Mouse (Mus musculus) embryo, embryonic 11.5 days (tissue): Measurements from ENCODE around the gene Stom.
A peak's percentile ranks its signal among the peaks of the same experiment; 100 is the strongest.

Source experiments
- DNase-seq: peaks from one replicate; pipeline ENCODE4 v3.0.0-alpha.2; 2012; ENCODE audit warnings: low read depth, low spot score

Stom gene

DNA sequence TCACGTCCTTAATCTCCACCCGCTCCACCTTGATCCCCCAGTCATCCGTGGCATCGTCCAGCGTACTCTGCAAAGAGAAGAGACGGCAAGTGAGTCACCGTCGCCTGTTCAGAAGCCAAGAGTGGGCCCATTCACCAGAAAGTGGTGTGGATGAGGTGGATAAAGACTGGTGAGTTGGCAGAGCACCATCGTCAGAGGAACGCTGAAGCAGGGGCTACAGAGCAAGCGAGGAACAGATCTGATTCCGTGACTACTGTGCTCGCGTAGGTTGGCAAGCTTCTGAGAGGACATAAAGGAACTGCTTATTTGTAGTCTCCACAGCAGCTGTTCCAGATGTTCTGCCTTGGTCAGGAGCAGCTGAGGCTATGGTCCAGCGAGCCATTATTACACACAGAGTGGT is 16.4 kb downstream of the Stom start:
- DNase-seq: no peak

GRCm38 (mm10) chr2:35318405-35318804 is 18.4 kb downstream of the Stom start:
- no peak for DNase-seq

- DNase-seq: no peak
Measured at GRCm38 (mm10) chr2:35317604-35318003, 19.2 kb downstream of the Stom start.

DNA sequence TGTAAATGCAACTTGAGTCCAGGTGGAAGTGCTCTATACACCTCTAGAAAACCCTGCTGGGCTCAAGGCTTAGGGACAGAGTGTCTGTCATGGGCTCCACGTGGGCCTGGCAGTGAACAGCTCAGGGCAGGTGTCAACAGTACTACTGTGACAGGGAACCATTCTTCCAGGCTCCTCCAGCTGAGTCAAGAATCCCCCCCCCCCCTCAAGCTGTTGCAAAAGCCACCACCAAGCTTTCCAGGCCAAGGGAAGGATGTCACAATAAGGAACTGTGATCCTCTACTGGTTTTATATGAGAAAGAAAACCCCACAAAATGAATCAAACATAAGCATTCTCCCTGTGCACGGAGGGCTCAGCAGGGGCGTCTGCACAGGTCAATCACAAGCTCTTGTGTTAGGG is 22.5 kb downstream of the Stom start:
- no peak for DNase-seq

DNA sequence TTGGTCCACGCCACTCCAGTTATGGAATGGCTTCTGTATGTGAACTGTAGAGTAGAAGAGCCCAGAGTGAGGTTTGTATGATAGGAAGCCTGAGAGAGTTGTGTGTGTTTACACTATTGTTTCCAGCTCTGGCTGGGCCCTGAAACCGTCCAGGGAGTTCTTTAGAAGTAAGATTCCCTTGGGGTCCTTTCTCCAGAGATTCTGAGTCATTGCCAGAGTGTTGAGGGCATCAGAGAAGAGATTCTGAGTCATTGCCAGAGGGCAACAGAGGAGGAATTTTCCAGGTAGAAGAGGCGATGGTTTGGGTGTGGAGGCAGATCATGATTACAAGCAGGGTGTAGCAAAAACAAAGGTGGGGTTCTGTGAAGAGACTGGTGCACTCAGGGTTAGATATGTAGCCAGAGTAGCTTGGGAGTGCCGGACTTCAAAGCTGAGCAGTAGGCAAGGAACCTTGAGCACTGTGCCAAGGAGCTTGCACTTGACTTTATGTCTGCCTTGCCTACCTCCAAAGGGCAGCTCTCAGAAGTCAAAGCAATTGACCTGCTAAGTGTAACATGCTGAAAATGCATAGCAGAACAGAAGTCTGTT is 26.8 kb downstream of the Stom start:
- no peak for DNase-seq

GRCm38 (mm10) chr2:35308166-35308565 is 28.6 kb downstream of the Stom start:
- no peak for DNase-seq

DNA sequence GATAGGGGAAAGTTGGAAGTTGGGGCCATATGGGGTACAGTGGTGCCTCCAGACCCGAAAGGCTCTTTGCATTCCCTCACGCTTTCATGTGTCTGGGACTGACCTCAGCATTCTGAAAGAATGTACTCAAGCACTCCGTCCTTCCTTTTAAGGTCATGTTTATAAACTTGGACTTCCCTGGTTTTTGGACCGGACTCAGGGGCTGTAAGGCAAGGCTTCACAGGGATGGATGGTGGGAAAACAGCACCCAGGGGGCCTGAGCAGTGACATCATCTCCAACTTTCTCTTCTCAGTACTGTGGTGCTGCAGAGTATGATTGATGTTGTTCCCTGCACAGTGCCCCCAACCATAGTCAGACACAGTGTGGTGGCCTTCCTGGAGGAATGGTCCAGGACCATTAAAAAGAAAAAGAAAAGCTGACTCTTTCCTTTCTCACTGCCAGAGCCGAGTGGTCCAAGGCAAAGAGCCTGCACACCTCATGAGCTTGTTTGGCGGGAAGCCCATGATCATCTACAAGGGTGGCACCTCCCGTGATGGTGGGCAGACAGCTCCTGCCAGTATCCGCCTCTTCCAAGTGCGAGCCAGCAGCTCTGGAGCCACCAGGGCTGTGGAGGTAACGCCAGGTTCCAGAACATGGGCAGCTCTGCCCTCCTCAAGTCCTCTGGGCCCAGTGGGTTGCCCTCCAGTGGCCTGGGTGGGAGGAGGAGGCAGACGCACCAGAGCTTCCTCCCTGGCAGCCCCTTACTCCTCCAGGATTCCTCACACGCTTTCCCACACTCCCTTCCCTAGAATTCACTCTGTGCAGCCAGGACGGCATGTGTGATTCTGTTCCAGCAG is 34.5 kb downstream of the Stom start:
- DNase-seq: no peak

GRCm38 (mm10) chr2:35299437-35299836 is 37.3 kb downstream of the Stom start:
- DNase-seq: no peak

GRCm38 (mm10) chr2:35297703-35298332 is 39.0 kb downstream of the Stom start:
- peak; percentile 72 for DNase-seq

DNA sequence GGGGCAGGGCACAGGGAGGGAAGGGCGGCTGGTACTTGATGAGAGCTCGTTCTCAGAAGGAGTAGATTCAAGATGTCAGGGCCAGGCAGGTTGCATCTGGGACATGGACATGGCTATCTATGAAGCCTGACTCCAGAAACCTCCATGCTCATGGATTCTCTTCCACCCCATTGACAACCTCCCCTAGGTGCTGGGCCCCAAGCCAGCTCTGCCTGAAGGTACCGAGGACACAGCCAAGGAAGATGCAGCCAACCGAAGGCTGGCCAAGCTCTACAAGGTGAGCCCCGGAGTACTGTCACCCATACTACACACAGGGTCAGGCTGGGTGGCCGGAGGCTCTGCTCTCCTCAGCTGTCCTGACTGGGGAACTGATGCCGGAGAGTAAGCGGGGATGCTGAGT is 43.5 kb downstream of the Stom start:
- DNase-seq: no peak

DNA sequence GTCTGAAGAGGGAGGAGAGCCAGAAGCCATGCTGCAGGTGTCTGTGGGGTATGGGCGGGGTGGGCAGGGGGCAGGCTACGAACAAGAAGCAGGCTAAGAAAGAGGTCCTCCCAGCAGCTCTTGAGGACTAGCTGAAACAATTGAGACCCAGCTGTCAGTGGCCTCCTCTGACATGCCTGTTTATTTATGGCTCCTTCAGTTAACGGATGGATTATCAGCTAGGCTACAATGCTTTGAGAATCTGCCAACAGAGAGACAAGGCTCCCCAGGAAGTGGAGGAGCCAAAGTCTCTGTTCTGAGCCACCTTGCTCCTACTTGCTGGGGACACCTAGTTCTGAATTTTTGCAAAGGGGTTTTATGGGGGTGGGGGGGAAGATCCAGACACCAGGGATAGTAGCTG is 44.1 kb downstream of the Stom start:
- no peak for DNase-seq

GRCm38 (mm10) chr2:35291856-35292255 is 44.9 kb downstream of the Stom start:
- no peak for DNase-seq

DNA sequence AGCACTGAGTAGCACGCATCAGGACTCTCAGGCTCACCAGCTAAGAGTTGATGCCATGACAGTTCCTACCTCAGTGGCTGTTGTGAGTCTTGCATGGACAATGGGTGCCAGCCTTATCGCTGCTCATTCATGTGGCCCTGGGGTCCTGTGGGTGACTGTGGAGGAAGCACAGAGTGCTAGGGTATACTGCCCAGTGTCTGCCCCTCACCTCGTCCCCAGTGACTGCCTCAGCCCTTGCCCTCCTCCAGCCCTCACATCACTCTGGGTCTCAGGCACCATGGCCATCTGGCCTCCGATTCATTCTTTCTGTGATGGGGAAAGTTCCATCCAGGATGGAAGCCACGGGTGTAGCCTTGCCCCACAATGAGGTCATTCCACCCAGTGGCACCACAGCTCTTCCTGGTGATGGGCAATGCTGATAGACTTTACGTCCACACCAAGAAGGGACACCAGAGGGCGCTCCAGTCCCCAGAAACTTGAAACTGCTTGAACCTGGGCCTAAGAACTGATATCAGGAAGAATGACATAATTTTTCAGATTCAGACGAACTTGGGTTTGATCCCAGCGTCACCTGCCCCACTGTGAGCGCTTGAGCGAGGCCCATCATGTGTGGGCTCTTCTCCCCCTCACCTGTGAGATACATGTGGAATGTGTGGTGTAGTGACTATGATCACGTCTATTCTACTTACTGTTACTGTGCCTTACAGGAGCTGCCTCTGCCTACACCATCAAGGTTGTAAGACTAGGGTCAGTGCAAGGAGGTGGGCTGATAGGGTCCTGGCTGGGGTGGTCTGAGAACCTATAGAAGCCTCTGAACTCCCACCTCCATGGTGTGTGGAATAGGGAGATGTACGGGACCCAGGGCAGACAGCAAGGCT is 47.8 kb downstream of the Stom start:
- peak; percentile 56 for DNase-seq

GRCm38 (mm10) chr2:35287017-35287620 is 49.7 kb downstream of the Stom start:
- no peak for DNase-seq

GRCm38 (mm10) chr2:35285209-35285608 is 51.6 kb downstream of the Stom start:
- no peak for DNase-seq

- no peak for DNase-seq
Measured at GRCm38 (mm10) chr2:35283997-35284396, 52.8 kb downstream of the Stom start.

DNA sequence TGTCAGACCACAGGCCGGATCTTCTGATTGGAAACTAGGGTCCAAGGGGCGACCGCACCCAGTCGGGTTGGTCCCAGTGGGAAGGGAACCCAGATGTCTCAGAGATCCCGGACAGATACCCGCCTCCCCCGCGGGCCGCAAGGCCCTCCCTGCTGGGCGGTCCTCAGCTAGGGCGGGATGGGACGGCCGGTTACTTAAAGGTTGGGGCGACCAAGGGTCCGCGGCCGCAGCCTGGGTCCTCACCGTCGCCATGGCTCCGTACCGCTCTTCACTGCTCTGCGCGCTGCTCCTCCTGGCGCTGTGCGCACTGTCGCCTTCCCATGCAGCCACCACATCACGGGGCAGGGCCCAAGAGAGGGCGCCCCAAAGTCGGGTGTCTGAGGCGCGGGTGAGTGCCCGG is 54.6 kb downstream of the Stom start:
- no peak for DNase-seq

- no peak for DNase-seq
Measured at GRCm38 (mm10) chr2:35280001-35280400, 56.8 kb downstream of the Stom start.

DNA sequence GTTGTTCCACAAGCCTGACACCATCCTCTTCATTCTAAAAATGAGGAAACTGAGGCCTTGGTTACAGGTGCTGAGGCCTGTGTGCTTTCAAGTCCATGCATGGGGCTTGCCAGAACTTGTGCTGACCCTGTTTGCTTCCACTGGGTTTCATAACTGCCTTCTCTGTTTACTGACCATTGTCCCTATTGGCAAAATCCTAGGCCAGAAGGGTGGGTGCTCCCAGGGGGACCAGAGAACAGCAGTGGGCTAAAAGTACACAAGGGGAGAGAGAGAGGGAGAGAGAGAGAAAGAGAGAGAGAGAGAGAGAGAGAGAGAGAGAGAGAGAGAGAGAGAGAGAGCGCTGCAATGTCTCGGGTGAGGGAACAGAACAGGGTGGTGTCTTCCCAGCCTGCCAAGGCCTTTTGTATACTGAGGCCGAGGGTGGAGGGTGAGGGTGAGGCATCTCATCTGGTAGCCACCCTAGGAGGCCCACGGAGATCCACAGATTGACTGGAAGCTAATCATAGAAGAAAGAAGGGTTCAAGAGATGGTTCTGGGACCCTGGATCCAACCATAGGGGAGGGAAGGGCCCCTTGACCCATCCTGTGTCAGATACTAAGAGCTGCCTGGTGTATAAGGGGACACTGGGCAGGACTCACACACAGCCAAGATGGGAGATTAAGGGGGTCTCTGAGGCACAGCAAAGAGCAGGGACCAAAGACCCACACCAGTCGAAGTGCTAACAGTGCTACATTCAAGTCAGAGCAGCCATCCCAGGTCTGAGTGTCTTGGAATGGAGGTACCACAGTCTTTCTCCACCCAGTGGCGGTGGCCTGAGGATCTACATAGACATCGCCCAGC is 58.2 kb downstream of the Stom start:
- no peak for DNase-seq

GRCm38 (mm10) chr2:35277686-35278085 is 59.1 kb downstream of the Stom start:
- no peak for DNase-seq

DNA sequence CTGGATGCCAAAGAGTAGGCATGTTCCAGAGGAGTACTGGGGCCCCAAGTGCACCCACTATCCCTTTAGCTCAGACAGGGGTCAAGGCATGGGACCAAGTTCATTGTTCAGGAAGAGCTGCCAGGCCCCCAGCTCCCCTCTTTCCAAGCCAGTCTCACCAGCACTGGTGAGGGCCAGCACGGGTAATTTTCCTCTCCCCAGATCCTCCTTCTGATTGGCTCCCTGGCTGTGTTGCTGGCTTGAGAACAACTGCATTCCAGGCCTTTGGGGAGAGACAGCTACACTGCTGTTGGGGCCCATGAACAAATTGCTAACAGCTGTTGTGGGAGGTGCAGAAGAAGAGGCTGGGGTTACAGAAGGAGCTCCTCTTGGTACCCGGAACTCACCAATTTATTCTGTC is 63.2 kb downstream of the Stom start:
- DNase-seq: no peak
